ENCODE assay signal across 11 mouse cellular contexts in genomic region chr16:76224901-76225586, GRCm38 (mm10).
A peak's percentile ranks its signal among the peaks of the same experiment; 100 is the strongest.
DNase-seq lines count a peak whose midpoint lies in the region; ATAC-seq and TF ChIP-seq lines count a peak whose summit lies in the region.
"Had no signal": no experiment of that assay in that cellular context is flagged by ENCODE, and none has a peak within 500 bp of the region (broad histone marks: within the 10 kb centered on the region; RNA-seq: fewer than 3 reads in every experiment).

No protein-coding gene starts in this region.

- peak overlapping the region; percentile 42 for H3K4me2 ChIP-seq in liver, postnatal 0 days (ENCODE audit: low read depth, low read length)
- H3K4me2 ChIP-seq in forebrain, postnatal 0 days (ENCODE audit: low read depth): no peak overlapping the region

- H3K4me3 ChIP-seq in liver, postnatal 0 days (ENCODE audit: low read depth, low read length): no peak overlapping the region
- no peak overlapping the region for H3K4me3 ChIP-seq in forebrain, postnatal 0 days (ENCODE audit: low read depth, low read length)
- H3K4me3 ChIP-seq: gastrocnemius, adult 2 months had no signal

- no peaks in the 10 kb centered on the region for H3K9me3 ChIP-seq in liver, postnatal 0 days (ENCODE audit: low read length)
- H3K9me3 ChIP-seq in forebrain, postnatal 0 days (ENCODE audit: low read length): no peaks in the 10 kb centered on the region
- H3K9me3 ChIP-seq: G1E had no signal

- peak; percentile 59 for TF ChIP-seq EP300 in liver, postnatal 0 days (IDR thresholded peaks at IDR 0.05; ENCODE audit: low read depth)

- H3K27me3 ChIP-seq in liver, postnatal 0 days (ENCODE audit: insufficient read depth, low read length): no peaks in the 10 kb centered on the region
- no peaks in the 10 kb centered on the region for H3K27me3 ChIP-seq in forebrain, postnatal 0 days (ENCODE audit: insufficient read depth, low read length)

- TF ChIP-seq CTCF in liver, postnatal 0 days (IDR thresholded peaks at IDR 0.05; ENCODE audit: low read depth): no peak
- no peak for TF ChIP-seq CTCF in forebrain, postnatal 0 days (IDR thresholded peaks at IDR 0.05; ENCODE audit: low read depth)

- DNase-seq in retina, embryonic 14.5 days (ENCODE audit: low spot score): peak; percentile 11
- DNase-seq in retina, postnatal 1 day: no peak
- peak; percentile 89 for DNase-seq in kidney, adult 11 months
- DNase-seq in liver, postnatal 0 days: peak; percentile 39
- DNase-seq in yolk sac, embryonic 10.5 days (ENCODE audit: low spot score): peak; percentile 62
- DNase-seq in layer of hippocampus, adult 9-11 months: no peak
- DNase-seq in forebrain, postnatal 0 days: no peak
- no peak for DNase-seq in cerebellum, postnatal 36 days
- DNase-seq: cerebellum, adult 2 months; gastrocnemius, adult 2 months had no signal

- peaks cover 16% of the 10 kb centered on the region; the same call in 1 of the 2 replicates for H3K4me1 ChIP-seq in liver, postnatal 0 days (ENCODE audit: insufficient read depth)
- no peaks in the 10 kb centered on the region for H3K4me1 ChIP-seq in forebrain, postnatal 0 days (ENCODE audit: insufficient read depth)

- peak overlapping the region; percentile 82 for H3K27ac ChIP-seq in liver, postnatal 0 days (ENCODE audit: low read depth)
- no peak overlapping the region for H3K27ac ChIP-seq in forebrain, postnatal 0 days (ENCODE audit: low read depth, low read length)
- H3K27ac ChIP-seq: gastrocnemius, adult 2 months had no signal

- ATAC-seq in liver, postnatal 0 days: peak; percentile 79
- no peak for ATAC-seq in forebrain, postnatal 0 days

- WGBS in liver, postnatal 0 days (ENCODE audit: insufficient replicate concordance): 49% methylated on average over 9 of the region's 9 CpGs
- WGBS in forebrain, postnatal 0 days: 53% methylated on average over 9 of the region's 9 CpGs

- H3K9ac ChIP-seq in liver, postnatal 0 days (replicated peaks): no peak overlapping the region
- no peak overlapping the region for H3K9ac ChIP-seq in forebrain, postnatal 0 days

- no peaks in the 10 kb centered on the region for H3K36me3 ChIP-seq in liver, postnatal 0 days (replicated peaks; ENCODE audit: insufficient read depth, low read length)
- no peaks in the 10 kb centered on the region for H3K36me3 ChIP-seq in forebrain, postnatal 0 days (ENCODE audit: insufficient read depth)
- H3K36me3 ChIP-seq: G1E had no signal

Comparison
In these comparisons a context has a peak if more than half of its experiments do, and no peak if none do; other contexts are left out.
1. DNase-seq: peak in retina, embryonic 14.5 days (single experiment), kidney, adult 11 months (single experiment), liver, postnatal 0 days (single experiment) and yolk sac, embryonic 10.5 days (single experiment); none in retina, postnatal 1 day (single experiment), layer of hippocampus, adult 9-11 months (single experiment), forebrain, postnatal 0 days (single experiment) and cerebellum, postnatal 36 days (0 of 2).